Mouse (Mus musculus): ENCODE measurements at regions not wholly inside any gene's neighbourhood (a gene's known extent, or its start where the extent isn't known, plus 50 kb on each side); places are given as distances from the start of the nearest gene placed in this dataset.

- no peak for ATAC-seq (ENCODE audit: insufficient read depth)
- TF ChIP-seq CTCF (IDR thresholded peaks at IDR 0.05; ENCODE audit: low read depth): no peak
- Histone ChIP-seq H3K4me3 (ENCODE audit: low read depth, low read length) (no peak overlapping the region), H3K4me2 (no peak overlapping the region), H3K9me3 (ENCODE audit: low read depth, low read length) (no peaks in the 10 kb centered on the region), H3K9ac (no peak overlapping the region), H3K36me3 (ENCODE audit: insufficient read depth) (no peaks in the 10 kb centered on the region), H3K27ac (ENCODE audit: low read depth) (no peak overlapping the region), H3K4me1 (ENCODE audit: insufficient read depth) (no peaks in the 10 kb centered on the region), H3K27me3 (ENCODE audit: insufficient read depth, low read length) (peaks cover 29% of the 10 kb centered on the region)
- WGBS: 54% methylated on average over 2 of the region's 2 CpGs
- DNase-seq: no peak
Observed at GRCm38 (mm10) chr4:88935901-88936300, 55.9 kb upstream of the Ifne start.

- no peaks in the 10 kb centered on the region for H3K4me1 ChIP-seq (ENCODE audit: insufficient read depth)
- no peaks in the 10 kb centered on the region for H3K36me3 ChIP-seq (ENCODE audit: insufficient read depth)
- H3K4me3 ChIP-seq (ENCODE audit: low read depth, low read length): no peak overlapping the region
- no peaks in the 10 kb centered on the region for H3K9me3 ChIP-seq (ENCODE audit: low read depth, low read length)
- TF ChIP-seq CTCF (IDR thresholded peaks at IDR 0.05; ENCODE audit: low read depth): no peak
- ATAC-seq (ENCODE audit: insufficient read depth): no peak
- WGBS: 71% methylated on average over 7 of the region's 7 CpGs
- no peak for DNase-seq
- no peak overlapping the region for H3K27ac ChIP-seq (ENCODE audit: low read depth)
- no peak overlapping the region for H3K9ac ChIP-seq
- no peak overlapping the region for H3K4me2 ChIP-seq
- H3K27me3 ChIP-seq (ENCODE audit: insufficient read depth, low read length): peaks cover 29% of the 10 kb centered on the region
Observed at GRCm38 (mm10) chr4:88935316-88935715, 55.3 kb upstream of the Ifne start.

- no peak for TF ChIP-seq CTCF (IDR thresholded peaks at IDR 0.05; ENCODE audit: low read depth)
- WGBS: 76% methylated on average over 8 of the region's 8 CpGs
- DNase-seq (no peak), ATAC-seq (ENCODE audit: insufficient read depth) (no peak)
- no peak overlapping the region for H3K4me3 ChIP-seq (ENCODE audit: low read depth, low read length)
- no peak overlapping the region for H3K9ac ChIP-seq
- no peak overlapping the region for H3K27ac ChIP-seq (ENCODE audit: low read depth)
- no peaks in the 10 kb centered on the region for H3K9me3 ChIP-seq (ENCODE audit: low read depth, low read length)
- no peak overlapping the region for H3K4me2 ChIP-seq
- peaks cover 25% of the 10 kb centered on the region for H3K27me3 ChIP-seq (ENCODE audit: insufficient read depth, low read length)
- no peaks in the 10 kb centered on the region for H3K36me3 ChIP-seq (ENCODE audit: insufficient read depth)
- H3K4me1 ChIP-seq (ENCODE audit: insufficient read depth): no peaks in the 10 kb centered on the region
Observed at GRCm38 (mm10) chr4:88934266-88935025, 54.4 kb upstream of the Ifne start.

GRCm38 (mm10) chr4:88931217-88931616 is 51.2 kb upstream of the Ifne start:
- no peak for TF ChIP-seq CTCF (IDR thresholded peaks at IDR 0.05; ENCODE audit: low read depth)
- ATAC-seq (ENCODE audit: insufficient read depth) (no peak), DNase-seq (no peak)
- Histone ChIP-seq H3K27ac (ENCODE audit: low read depth) (no peak overlapping the region), H3K4me1 (ENCODE audit: insufficient read depth) (no peaks in the 10 kb centered on the region), H3K27me3 (ENCODE audit: insufficient read depth, low read length) (no peaks in the 10 kb centered on the region), H3K4me3 (ENCODE audit: low read depth, low read length) (no peak overlapping the region), H3K9me3 (ENCODE audit: low read depth, low read length) (no peaks in the 10 kb centered on the region), H3K4me2 (no peak overlapping the region), H3K9ac (no peak overlapping the region), H3K36me3 (ENCODE audit: insufficient read depth) (no peaks in the 10 kb centered on the region)
- WGBS: 77% methylated on average over 9 of the region's 9 CpGs

Data from lung, embryonic 14.5 days (tissue).